Mouse (Mus musculus) testis, adult 2 months (tissue): Measurements from ENCODE around the gene Adm. TPM values are rescaled to one million over a fixed set of nuclear protein-coding genes. Genes with fewer than 3 reads are reported as not detected.
"Not testable (repeated sequence)": the region's sequence is repeated elsewhere in the genome, so short reads cannot be mapped to it uniquely, and the experiment has no call there.

Experiments
- H3K27ac ChIP-seq: fragments of 200-500 bp; 2 replicates; pipeline ENCODE4 v1.5.1; 2012; ENCODE audit warnings: low read depth, low read length; ENCODE audit not compliant: control insufficient read depth, insufficient read depth
- H3K27me3 ChIP-seq: fragments of 200-500 bp; 2 replicates; pipeline ENCODE4 v1.6.1; 2012; ENCODE audit warnings: mild to moderate bottlenecking, low read length, moderate library complexity; ENCODE audit not compliant: control insufficient read depth, insufficient read depth
- H3K36me3 ChIP-seq: fragments of 200-500 bp; 2 replicates; pipeline ENCODE4 v1.6.1; 2012; ENCODE audit warnings: mild to moderate bottlenecking, low read length; ENCODE audit not compliant: control insufficient read depth, insufficient read depth
- H3K4me1 ChIP-seq: fragments of 200-500 bp; 2 replicates; pipeline ENCODE4 v1.6.1; 2012; ENCODE audit warnings: low read length; ENCODE audit not compliant: control insufficient read depth, insufficient read depth
- H3K4me3 ChIP-seq: fragments of 200-500 bp; 2 replicates; pipeline ENCODE4 v1.5.1; 2012; ENCODE audit warnings: low read depth, mild to moderate bottlenecking, low read length, moderate library complexity, mixed read lengths; ENCODE audit not compliant: control insufficient read depth
- CTCF ChIP-seq: fragments of 200-500 bp; IDR thresholded peaks from 2 replicates; pipeline ENCODE4 v1.5.1; 2012; ENCODE audit warnings: low read depth, mild to moderate bottlenecking, inconsistent platforms, low read length, moderate library complexity; ENCODE audit not compliant: control insufficient read depth, insufficient read depth, insufficient replicate concordance
- POLR2A ChIP-seq: fragments of 200-500 bp; IDR thresholded peaks from 2 replicates; pipeline ENCODE4 v1.6.1; 2012; ENCODE audit warnings: low read depth, mild to moderate bottlenecking, inconsistent platforms, low read length, moderate library complexity; ENCODE audit not compliant: control insufficient read depth
- polyA plus RNA-seq: library from polyadenylated mRNA; depleted of rRNA; stranded (reverse); fragments of >200 nt; gene quantifications from 2 replicates; pipeline ENCODE4 v1.2.3, GENCODE M21; 2012

Adm gene
- polyA plus RNA-seq, 1 experiment = 0.30 TPM

DNA sequence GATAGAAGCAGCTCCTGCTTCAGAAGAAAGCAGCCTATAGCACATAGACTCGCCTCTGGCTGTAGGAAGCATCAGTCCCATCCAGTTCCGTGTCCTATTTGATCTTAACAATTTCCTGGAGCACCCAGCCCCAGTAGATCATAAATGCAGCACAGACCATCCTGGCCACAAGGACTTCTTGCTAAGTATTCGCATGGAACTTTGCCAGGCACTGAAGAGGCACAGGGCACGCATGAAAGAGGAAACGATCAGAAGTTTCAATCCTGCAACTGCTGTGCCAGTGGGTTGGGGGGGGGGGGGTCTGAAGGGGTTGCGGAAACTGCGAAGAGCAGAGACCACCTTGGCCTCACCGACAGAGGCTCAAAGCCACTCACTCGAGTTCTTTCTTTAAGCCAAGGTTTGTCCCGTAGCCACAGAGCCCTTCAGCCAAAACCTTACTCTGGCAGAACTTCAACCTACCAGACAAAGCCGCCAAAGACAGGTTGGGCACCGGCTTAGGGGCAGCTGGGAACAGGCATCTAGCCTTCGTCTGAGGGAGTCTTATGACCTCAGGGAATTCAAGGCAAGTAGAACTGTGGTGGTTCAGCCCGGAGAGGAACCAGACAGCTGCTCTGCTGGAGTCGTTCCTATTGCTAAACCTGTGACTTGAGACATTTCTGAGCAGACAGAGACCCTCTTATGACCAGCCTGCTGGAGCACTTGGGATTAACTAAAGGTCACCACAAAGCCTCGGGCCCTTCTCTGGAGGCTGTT is 3.9 kb downstream of the Adm start:
- Histone ChIP-seq H3K27ac (no peak overlapping the region), H3K36me3 (no peaks in the 10 kb centered on the region), H3K4me1 (peaks cover 17% of the 10 kb centered on the region), H3K27me3 (no peaks in the 10 kb centered on the region), H3K4me3 (no peak overlapping the region)
- no peak for TF ChIP-seq POLR2A
- no peak for TF ChIP-seq CTCF

DNA sequence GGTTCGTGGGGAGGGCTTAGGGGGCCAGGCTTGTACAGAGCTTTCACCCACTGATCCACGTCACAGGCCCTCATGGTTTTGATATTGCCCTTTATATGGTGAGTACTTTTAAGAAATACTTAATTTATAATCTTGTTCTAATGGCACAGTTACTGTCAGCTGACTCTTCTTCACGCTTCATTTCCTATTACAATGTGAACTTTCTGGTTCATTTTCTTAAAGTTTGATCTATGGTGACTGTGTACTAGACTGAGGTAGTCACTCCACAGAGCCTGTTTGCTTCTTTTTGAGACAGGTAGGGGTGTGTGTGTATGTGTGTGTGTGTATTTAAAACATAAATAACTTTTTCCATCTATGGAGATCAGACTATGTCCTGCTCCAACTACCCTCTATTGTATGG is 8.5 kb downstream of the Adm start:
- Histone ChIP-seq H3K4me1 (peaks cover 11% of the 10 kb centered on the region), H3K27me3 (no peaks in the 10 kb centered on the region), H3K27ac (no peak overlapping the region), H3K36me3 (no peaks in the 10 kb centered on the region), H3K4me3 (no peak overlapping the region)
- TF ChIP-seq POLR2A (no peak), CTCF (no peak)

DNA sequence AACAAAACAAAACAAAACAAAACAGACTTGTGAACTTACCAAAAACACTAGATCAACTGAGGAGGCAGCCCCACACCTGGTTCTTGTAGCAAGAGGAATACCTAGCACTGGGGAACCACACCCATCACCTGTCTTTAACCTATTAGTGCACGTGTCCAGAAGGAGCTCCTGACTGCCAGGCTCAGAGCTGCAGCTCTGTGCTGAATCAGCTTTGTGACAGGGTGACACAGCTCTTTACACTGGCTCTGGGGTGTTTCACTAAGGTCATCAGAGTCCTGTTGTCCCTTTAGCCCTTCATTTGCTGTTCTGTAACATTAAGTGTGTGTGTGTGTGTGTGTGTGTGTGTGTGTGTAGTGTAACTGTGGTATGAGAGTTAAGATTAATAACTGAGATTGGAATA is 9.1 kb downstream of the Adm start:
- Histone ChIP-seq H3K4me3 (no peak overlapping the region), H3K27me3 (no peaks in the 10 kb centered on the region), H3K27ac (no peak overlapping the region), H3K36me3 (no peaks in the 10 kb centered on the region), H3K4me1 (peaks cover 7% of the 10 kb centered on the region)
- TF ChIP-seq POLR2A (no peak), CTCF (no peak)

DNA sequence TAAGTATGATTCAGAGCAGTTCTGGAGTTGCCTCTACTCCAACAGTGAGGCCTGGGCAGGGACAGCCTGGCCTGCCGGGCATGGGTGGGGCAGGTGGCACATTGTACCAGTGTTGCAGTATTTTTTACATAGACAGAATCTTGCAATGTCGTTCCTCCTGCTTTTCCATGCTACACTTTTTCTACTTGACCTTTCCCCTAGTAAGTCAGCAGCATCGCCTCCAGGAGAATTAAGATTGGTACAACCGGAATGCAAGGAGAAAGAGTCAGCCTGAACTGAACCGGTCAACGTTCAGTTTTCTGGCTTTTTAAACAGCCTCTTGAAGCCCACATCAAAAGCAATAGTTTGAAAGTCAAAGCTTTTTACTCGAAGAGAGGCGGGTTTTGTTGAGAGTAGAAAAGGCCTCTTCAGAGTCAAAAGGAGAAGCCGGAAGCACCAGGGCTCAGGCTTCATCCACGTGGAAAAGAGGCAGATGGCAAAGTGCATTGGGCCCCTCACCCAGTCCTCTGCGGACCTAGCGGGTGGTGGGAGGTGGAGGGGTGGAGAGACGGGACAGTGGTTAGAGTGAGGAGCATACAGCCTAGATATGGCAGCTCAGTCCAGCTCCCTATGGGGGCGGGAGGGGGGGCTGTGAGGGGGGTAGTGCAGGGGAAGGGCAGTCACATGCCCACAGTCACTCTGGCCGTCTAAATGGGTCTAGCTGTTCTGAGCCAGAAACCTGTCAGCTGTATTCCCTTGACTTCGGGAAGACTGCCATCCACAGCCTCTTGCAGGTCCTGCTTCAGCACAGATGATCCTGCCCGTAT is 11.0 kb downstream of the Adm start:
- TF ChIP-seq POLR2A = no peak
- TF ChIP-seq CTCF = no peak
- Histone ChIP-seq H3K27ac (no peak overlapping the region), H3K4me3 (no peak overlapping the region), H3K4me1 (peaks cover 6% of the 10 kb centered on the region), H3K36me3 (no peaks in the 10 kb centered on the region), H3K27me3 (no peaks in the 10 kb centered on the region)

DNA sequence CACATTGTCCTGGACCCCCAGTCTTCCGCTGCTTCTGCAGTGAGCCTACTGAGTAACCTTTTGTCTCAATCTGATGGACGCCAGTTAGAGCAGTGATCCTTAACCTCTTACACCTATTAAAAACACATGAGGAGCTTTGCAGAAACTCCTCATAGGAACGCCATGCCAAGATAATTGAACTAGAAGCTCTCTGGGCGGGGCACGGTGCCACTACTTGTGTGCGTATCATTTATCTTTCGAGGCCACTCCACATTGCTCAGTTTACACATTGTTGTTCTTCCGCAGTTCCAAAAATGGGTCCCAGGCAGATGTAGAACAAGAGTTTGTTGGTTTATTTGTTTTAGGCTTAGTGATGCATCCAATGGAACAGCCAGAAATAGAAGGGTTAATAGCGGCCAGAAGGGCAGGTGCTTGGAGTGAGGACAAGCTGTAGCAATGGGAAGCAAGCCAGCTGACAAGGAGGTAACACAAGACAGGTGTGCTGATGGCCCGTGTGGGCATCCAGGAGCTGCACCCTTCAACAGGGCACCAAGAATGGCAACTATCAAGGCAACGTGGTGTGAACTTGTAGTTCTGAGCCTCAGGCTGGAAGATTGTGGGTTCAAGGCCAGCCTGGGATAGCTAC is 11.9 kb downstream of the Adm start:
- Histone ChIP-seq H3K27ac (no peak overlapping the region), H3K4me3 (no peak overlapping the region), H3K4me1 (peaks cover 6% of the 10 kb centered on the region), H3K27me3 (no peaks in the 10 kb centered on the region), H3K36me3 (no peaks in the 10 kb centered on the region)
- TF ChIP-seq CTCF = no peak
- no peak for TF ChIP-seq POLR2A

DNA sequence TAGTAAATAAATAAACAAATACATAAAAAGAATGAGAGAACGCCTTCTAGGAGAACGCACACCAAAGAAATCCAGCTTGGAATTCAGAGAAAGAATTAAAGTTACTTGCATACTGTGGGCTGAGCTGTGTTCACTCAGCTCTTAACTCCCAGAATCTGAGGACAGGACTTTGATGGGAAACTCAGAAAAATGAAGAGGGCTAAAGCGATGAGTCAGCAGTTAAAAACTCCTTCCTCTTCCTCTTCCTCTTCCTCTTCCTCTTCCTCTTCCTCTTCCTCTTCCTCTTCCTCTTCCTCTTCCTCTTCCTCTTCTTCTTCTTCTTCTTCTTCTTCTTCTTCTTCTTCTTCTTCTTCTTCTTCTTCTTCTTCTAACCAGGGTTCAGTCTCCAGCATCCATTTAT is 12.5 kb downstream of the Adm start:
- H3K4me1 ChIP-seq, H3K27ac ChIP-seq, H3K4me3 ChIP-seq, H3K36me3 ChIP-seq, H3K27me3 ChIP-seq: not testable (repeated sequence)

DNA sequence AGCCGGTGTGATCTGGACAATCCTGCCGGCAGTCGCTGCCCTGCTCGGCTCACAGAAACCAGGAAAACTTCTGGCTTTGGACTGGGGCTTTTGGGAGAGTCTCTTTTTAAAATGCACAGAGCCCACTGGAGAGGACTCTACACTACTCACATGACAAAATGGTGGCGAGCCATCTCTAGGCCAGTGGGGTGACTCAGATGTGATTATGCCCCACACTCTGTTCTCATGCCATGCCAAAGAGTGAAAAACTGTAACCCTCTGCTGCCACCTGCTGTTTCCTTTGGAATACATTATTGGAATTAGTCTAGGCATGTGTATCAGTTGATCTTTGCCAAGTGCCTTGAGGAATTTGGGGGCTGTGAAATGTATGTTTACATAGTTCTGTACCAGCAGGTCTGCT is 17.9 kb downstream of the Adm start:
- H3K4me1 ChIP-seq = peaks cover 10% of the 10 kb centered on the region
- no peaks in the 10 kb centered on the region for H3K36me3 ChIP-seq
- H3K4me3 ChIP-seq = no peak overlapping the region
- H3K27ac ChIP-seq = no peak overlapping the region
- H3K27me3 ChIP-seq = no peaks in the 10 kb centered on the region
- no peak for TF ChIP-seq CTCF
- TF ChIP-seq POLR2A = no peak
